Mouse (Mus musculus) heart, adult 11 months (tissue): ENCODE measurements around the gene AI413582.

ENCODE experiments used
- DNase-seq: peaks from one replicate; pipeline ENCODE4 v3.0.0; 2022

Gene AI413582

DNA sequence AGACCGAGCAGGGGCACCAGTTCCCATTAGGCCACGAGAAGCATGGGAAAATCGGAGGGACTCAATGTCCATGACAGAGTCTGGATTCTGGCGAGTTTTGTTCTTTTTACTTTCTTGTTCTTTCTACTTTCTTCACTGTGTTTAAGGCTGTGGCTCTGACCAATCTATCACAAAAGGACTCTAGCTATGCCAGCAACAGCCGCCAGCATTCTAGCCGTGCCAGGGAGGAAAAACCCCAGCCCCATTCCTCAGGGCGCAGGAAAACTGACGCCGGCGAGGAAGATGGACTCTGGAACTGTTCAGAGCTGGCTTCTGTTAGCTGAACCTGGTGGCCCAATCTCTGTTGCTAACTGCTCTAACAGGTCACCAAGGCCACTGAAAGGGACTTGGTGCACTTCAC lies 12.9 kb upstream of the AI413582 start:
- DNase-seq, result peak; percentile 92

DNA sequence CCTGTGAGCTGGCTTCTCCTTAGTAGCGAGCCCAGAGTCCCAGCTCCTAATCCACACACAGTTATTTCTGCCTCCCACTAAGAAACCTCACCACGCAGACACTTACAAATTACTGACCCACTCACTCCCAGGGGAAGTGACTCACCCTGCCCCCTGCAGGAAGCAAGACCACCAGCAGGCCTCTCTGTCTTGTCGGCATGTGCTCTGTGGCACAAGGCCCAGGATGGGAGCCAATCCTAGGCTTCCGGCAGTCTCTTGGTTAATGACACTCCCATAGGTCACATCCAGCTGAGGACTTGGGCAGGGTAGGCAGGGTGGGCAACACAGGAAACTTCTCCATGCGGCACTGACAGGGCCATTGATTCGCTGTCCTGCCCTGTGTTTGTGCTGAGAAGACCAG lies 11.9 kb upstream of the AI413582 start:
- DNase-seq, result peak; percentile 91

DNA sequence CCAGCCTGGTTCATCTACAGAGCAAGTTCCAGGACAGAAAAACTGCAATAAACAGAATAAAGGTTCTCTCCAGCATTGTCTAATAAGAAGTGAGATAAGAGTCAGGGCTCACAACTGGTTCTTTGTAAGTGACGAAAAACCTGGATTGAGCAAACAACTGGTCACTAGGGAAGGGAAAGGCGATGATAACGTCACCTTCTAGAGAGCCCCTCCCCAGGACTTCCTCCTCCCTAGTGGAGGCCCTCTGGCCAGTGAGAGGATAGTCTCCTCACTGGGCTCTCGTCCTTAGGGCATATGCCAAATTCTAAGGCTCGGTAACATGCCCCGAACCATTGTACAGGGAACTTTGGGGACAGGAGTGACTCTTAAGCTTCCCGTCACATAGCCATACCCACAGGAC lies 10.5 kb upstream of the AI413582 start:
- no peak for DNase-seq

DNA sequence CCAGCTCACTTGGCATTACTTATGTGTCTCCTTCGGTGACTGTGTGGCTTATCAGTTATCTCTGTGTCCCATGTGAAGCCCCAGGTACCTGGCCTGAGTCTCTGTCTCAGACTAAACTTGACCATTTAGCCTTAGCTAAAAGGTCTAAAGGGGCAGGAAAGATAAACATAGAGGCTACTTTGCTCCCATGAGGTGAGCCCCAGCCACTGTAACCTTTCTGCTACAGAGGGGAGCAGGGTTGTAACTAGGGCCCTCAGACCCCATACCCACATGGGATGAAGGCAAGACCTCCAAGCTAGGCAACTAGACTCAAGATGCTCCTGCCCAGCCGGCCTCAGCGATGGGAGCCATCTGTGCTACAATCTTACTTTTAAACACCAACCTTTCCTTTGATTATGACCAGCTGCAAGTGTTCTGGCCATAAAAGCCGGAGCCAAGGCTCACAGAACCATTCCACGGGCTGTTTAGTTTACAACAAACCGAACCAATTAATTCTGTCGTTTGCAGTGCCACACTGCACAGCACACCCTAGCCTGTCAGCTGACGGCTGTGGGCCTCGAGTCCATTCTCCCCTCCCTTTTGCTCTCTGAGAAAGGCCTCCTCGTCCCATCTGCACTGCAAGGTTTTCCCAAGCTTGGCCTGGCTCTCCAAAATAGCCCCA lies 9.7 kb upstream of the AI413582 start:
- peak; percentile 90 for DNase-seq

DNA sequence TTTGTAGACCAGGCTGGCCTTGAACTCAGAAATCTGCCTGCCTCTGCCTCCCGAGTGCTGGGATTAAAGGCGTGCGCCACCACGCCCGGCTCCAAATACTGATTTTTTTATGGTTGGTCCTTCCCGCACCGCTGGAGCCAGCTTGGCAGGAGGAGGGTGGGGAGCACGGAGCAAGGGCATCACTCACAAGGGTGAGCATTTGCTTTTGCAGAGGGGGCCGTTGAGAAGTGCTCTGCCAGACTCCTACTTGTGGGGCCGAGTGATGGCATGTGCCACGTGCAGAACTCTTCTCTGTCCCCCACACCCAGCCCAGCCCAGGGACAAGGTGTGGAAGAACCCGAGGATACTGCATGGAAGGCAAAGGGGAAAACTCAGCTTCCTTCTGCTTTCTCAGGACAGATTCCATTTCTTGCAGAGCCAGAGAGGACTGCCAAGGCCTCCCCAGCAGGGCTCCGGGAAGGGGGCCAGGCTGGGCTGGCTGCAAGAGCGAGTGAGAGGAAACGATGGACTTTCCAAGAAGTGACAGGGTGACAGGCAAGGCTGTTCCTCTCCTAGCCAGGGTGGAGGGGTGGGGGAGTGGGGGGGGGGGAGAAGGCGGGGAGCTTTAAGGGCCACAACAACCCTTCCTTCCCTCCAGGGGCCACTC lies 9.0 kb upstream of the AI413582 start:
- peak; percentile 98 for DNase-seq

DNA sequence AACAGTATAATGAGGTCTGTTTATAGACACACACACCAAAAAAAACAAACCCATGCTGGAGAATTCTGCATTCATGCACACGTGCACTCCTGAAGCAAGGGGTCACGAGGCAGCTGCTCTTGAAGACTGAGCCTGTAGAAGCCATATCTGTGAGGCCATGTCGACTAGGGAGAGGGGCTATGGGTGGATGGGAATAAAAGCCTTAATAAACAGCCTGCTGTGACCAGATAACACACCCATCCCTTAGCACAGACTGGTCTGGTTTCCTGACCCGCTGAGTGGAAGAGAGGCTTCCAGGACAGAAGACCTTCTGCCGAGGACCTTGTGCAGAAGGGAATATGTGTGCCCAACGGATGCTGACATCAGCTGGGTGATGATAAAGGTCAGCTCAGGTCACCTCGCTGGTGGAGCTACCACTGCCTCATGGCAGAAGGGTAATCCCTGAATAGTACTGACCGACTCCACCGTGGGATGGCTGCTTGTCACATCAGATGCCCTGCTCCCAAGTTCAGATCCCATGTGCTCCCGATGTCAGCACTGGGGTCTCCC lies 8.3 kb upstream of the AI413582 start:
- DNase-seq, result peak; percentile 94

DNA sequence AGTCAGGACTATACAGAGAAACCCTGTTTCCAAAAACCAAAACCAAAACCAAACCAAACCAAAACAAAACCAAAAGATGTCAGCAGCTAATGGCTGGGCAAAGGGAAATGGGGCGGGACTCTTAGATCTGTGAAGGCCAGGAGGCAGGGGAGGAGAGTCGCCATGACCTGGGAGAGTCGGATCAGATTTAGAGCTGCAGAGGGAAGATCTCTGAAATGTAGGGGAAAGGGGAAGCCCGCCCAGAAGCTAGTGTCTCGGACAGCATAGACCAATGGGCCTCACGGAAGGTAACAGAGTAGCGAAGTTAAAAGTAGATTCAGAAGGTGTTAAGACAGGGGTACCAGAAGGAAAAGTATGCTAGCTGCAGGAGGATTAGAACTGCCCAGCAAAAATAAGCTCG lies 5.8 kb upstream of the AI413582 start:
- peak; percentile 93 for DNase-seq

DNA sequence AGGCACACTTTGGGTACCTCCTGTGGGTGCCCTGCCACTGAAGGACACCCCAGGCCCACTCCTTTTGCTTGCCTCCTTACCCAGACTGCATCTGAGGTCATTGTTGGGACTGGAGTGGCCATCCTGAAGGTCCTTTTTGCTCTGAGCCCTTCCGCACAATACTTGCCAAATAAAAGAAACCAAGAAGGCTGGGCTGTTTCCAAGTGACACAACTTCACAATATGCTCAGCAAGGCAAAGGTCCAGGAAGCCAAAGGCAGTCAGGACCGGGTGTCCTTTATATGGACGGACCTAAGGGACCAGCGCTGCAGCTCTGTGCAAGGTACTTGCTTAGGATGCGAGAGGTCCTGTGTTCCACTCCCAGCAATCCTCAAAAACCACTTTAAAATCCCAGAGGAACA lies 2.7 kb upstream of the AI413582 start:
- peak; percentile 89 for DNase-seq

DNA sequence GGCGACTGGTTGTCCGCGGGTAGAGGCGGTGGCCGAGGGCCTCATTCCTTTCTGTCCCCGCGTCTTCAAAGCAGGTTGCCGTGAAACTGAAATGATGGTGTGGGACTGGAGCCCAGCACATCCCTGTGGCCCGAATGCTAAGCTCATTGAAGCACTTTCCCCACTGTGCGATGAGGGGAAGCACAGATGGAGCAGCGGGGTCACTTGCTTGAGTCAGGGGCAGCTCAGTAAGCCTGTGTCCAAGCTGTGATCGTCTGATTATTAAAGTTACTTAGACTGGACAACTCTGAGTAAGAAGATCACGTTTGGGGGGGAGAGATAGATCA lies 349 bp upstream of the AI413582 start:
- DNase-seq, result no peak

DNA sequence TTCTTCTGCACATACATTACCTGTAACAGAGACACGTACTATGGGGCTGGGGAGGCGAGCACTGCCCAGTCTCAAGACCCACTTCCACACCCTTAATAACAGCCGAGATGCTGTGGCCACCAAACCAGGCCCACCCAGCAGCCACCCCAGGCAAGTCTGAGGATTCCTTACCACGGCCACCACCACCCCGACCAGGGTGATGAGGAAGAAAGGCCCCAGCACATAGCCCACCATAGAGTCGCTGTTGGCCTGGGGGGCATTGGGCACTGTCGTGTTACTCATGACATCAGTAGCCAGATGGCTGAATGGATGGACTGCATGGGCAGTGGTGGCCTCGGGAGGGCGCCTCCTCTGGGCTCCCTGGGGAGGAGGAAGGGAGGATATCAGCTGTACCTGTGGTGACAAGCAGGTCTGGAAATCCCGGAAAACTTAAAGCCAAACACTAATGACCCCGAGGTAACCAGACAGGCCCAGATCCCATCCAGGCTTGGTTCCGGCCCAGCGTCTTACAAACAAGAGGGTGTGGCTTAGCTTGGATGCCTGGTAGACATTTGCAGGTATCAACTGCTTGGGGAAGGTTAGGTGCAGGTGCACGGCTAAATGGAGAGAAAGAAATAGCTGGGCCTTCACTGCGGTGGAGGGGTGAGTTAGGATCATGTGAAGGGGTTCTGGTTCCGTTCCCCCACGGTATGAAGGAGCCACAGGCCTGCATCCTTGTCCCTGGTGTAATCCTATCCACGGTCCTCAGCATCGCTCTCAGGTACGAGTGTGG lies 979 bp downstream of the AI413582 start:
- peak; percentile 95 for DNase-seq

DNA sequence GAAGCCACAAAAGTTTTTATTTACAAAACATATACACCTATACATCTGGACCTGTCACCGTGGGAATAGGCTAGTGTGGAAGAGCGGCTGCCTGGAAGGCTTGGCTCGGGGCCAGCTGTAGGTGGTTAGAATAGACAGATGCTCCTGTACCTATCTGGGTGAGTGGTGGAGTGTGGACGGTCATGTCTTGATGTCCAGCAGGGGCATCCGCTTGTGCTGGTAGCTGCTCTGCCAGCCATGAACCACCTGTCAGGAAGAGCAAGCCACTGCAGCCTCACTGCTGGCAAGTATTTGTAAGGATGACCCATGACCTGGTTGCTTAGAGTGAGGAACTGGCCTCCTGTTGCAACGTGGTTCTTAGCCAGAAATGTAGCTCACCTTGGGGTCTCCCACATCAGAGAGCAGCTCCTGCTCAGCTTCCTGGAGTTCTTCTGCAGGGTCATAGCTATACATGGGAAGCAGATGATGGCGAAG lies 1.7 kb downstream of the AI413582 start:
- DNase-seq, result peak; percentile 94

DNA sequence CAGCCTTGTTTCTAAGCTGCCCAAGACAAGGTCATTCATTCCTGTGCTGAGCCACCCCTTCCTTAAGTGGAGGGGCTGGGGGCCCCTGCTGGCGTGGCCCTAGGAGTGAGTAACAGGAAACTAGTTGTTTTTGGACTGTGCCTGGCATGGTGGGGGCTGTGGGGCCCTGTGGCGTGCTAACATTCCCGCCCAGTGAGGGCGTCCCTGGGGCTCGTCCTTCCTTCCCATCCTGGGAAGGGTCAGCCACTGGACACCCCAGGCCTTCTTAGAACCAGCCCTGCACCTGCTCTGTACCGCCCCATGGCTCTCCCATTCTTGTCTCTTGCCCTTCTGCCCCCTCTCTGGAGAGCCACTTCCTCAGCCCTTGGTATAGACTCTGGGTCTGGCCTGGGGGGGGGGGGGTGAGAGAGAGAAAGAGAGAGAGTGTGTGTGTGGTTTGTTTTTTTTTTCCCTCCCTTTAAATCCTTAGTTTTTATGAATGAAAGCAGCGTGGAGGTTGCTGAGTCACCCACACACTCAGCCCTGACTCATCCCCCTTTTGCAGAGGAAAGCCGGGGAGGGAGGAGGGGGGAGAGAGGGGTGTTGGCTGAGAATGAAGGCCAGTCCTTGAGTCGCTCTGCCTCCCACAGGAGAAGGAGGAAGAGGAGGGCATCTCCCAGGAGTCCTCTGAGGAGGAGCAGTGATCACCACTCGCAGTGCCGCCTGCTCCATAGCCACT lies 3.6 kb downstream of the AI413582 start:
- peak; percentile 95 for DNase-seq

DNA sequence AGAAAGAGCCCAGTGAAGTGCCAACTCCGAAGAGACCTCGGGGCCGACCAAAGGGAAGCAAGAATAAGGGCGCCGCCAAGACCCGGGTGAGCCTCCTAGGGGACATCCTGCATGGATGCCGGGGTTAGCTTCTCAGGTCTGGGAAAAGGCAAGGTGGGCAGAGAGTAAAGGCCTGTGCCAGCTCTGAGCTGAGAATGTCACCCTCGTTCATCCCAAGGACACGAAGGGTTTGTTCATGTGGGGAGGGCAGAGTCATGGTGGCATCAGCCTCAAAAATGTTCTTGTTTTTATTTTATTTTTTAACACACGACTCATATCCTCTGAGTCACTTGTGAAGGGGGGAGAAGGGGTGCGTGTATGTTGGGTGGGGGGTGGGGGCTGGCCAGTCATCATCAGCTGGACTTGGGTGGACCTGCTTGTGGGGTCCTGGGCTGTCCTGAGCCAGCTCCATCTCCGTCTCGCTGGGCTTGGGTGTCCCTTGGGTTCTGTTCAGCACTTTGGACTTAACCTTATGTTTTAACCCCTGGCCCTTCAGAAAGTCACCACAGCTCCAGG lies 4.6 kb downstream of the AI413582 start:
- no peak for DNase-seq

DNA sequence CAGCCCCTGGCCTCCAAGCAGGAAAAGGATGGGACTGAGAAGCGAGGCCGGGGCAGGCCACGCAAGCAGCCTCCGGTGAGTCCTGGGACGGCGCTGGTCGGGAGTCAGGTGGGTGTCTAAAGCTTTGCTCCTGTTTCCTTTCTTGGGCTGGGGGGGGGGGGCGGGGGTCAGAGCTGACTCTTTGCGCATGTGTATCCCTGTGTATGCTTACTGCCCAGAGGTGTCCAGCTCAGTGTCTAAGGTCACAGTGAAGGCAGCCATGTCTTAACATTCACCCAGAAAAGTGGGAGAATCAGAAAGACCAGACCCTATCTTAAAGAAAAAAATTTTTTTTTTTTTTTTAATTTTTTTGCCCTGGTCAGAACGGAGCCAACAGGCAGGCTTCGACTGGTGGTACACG lies 6.0 kb downstream of the AI413582 start:
- DNase-seq, result no peak

DNA sequence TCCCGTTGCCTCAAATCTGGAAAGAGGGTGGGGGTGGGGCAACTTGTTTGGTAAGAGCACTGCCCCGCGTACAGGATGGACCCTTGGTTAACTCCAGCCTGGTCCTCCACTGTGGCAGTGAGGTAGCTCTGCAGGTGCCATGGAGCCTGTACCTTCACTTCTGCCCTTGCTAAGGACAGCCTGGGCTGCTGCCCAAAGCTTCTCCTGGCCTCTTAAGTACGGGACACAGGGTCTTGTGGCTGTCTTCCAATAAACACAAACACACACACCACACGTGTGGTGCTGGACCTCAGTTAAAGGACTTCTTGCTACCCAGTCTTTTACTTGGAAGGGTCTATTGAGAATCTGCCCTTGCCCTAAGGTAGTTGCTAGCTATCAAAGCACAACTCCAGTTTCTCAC lies 6.7 kb downstream of the AI413582 start:
- DNase-seq, result peak; percentile 93

DNA sequence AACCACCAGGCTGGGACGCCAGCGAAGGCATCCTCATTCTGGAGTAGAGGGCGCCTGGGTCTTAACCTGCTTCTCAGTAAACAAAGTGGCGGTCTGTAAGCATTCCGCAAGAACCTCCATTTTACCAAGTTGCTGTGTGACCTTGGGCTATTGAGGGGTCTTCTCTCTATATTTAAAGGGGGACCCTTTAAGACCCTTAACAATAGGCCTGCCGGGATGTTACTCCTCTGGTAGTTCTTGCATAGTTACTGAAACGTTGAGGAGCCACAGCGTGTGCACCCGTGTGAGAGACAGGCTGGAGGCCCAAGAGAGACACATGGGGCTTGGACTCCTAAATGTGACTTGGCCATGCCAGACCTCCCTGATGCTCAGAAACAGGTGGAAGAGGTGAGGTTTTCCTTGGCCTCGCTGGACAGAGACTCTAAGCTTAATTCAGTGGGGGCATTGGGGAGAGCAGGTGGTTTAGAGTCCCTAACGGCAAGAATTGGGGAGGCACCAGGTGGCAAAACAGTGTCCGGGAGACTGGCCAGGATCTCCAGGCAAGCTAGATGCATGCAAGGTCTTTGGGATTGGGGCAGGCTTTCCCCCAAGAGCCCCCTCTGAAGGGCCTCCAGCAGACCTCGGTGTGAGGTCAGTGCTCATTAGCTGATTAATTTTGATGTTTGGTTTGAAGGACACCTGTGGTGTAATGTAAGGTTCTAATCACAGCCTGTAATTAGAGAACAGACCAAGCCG lies 7.5 kb downstream of the AI413582 start:
- peak; percentile 85 for DNase-seq

DNA sequence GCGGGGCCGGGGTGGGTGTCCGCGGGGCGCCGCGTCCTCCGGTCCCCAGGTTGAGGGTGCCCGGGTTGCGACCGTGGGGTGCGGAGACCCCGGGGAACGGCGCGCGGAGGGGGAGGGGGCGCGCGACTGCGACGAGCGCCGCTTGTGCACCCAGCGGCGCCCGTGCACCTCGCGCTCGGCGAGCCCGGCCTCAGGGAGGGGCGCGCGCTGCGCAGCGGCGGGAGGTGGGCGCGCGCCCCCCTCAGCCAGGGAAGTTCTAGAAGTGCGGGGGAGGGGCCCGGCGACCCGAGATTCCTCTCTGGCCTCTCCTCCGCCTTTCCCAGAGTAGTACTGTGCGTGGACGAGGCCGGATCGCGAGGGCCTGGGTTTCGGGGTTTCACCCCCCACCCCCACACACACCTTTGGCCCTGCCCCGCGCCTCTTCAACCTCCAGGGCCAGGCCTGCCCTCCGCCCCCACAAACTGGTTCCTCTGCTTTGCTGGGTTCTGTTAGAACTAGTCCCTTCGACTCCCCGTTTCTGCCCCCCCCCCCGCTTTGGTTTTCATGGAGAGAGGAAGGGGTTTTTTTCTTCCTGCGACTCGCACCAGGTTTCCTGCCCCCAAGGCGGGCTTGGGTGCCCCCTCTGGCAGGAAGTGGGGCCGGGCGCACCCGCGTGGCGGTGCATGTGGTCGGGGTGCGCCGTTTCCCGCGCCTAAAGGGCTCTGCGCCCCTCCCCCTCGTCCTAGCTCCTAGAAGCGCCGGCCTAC lies 8.2 kb downstream of the AI413582 start:
- peak; percentile 95 for DNase-seq

DNA sequence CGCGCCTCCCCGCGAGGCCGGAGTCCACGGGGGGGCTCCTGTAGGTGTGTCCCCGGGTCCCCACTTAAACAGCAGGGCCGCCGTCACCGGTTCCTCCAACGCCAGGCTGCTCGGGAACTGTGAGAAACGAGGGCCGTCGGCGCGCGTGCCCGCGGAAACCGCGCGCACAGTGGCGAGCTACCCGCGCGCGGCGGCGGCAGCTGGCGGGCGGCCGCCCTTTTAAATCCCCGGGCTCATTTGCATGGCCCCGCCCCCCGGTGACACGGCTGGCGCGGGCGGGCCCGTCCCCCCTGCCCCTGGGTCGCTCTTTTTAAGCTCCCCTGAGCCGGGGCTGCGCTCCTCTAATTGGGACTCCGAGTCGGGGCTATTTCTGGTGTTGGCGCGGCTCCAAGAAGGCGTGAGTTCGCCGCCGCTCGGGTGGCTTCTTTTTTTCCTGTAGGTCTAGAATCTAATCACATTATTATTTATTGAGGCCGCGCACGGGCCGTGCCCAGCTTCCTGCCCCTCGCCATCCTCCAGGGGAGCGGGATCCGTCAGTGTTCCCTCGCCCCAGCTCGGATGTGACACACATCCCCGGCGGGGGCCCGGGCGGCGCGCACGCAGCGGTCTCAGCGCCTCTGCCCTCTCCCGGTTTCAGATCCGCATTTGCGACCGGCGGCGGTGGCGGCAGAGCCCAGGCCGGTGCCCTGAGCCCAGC lies 9.1 kb downstream of the AI413582 start, which contains the start of gene Hmga1:
Hmga1 (plus strand) TSS at position 183 of the 697 bp plus-strand sequence.
- peak; percentile 99 for DNase-seq

DNA sequence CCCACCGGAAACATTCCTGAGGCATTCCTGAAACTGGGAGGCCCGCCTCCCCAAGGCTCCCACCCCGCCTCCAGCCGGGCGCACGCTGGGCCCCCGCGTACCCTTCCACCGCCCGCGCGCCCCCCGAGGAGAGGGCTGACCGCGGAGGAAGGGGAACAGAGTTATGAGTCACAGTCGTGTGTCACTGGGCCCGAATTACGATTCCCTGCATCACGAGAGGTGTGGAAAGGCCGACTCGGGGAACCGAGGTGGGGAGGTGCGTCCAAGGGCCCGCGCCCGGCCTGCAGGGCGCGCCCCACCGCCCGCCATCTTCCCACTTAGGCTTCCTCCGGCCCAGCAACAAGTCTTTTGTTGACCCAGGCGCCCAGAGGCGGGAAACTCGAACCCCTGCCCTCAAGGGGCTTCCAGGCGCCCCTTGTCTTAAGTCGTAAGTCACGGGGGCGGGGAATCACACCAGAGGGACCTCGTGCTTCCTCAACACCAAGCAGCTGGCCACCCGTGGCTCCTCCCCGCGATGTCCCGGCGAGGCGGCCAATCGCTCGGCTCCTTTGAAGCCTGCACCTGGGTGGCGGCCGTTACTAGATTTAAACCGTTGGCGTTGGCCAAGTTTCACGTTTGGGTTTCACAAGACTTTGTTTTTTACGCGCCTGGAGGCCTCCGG lies 9.9 kb downstream of the AI413582 start:
- peak; percentile 98 for DNase-seq

DNA sequence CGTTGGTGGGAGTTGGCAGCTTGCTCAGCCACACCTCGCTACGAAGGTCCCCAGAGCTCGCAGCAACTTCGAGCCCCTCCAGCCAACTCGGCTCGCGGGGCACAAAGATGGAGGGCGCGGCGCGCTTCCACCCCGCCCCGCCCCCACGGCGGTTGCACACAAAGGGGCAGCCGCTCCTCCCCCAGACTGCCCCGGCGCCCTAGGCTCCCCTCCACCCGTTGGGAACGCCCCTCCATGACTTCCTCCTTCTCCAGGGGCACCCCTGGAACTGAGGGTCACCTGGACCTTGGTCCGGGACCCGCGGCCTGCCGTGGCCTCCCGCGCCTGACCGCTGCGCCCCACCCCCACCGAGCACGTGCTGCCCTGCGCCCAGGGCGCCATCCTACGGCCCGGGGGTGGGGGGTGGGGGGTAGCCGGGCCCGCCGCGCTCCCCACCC lies 10.5 kb downstream of the AI413582 start:
- peak; percentile 95 for DNase-seq
